Mouse (Mus musculus) intestine, postnatal 0 days (tissue): ENCODE measurements around the gene Iqgap1. TPM values are rescaled to one million over a fixed set of nuclear protein-coding genes. Genes with fewer than 3 reads are reported as not detected.

Experiments used
- ATAC-seq: fragments of 200-750 bp; cut with Nextera tagmentation; 2 replicates; pipeline ENCODE4 v1.8.0; 2017; ENCODE audit warnings: mild to moderate bottlenecking, moderate TSS enrichment, moderate library complexity
- H3K27ac ChIP-seq: fragments of 300-500 bp; sonication (generic); 2 replicates; pipeline ENCODE4 v1.5.1; 2014; ENCODE audit warnings: mild to moderate bottlenecking, low read depth, low read length, moderate library complexity
- H3K27me3 ChIP-seq: fragments of 300-500 bp; sonication (generic); replicated peaks from 2 replicates; pipeline ENCODE4 v1.6.1; 2014; ENCODE audit warnings: low read length, mixed read lengths; ENCODE audit not compliant: control insufficient read depth, insufficient read depth
- H3K36me3 ChIP-seq: fragments of 300-500 bp; sonication (generic); 2 replicates; pipeline ENCODE4 v1.6.1; 2014; ENCODE audit warnings: mild to moderate bottlenecking, moderate library complexity; ENCODE audit not compliant: control insufficient read depth, insufficient read depth
- H3K4me1 ChIP-seq: fragments of 300-500 bp; sonication (generic); replicated peaks from 2 replicates; pipeline ENCODE4 v1.6.1; 2014; ENCODE audit warnings: antibody characterized with exemption, low read length, mixed read lengths; ENCODE audit not compliant: control insufficient read depth, insufficient read depth
- H3K4me2 ChIP-seq: fragments of 300-500 bp; sonication (generic); replicated peaks from 2 replicates; pipeline ENCODE4 v1.6.1; 2014; ENCODE audit warnings: low read depth, mild to moderate bottlenecking, moderate library complexity
- H3K4me3 ChIP-seq: fragments of 300-500 bp; sonication (generic); 2 replicates; pipeline ENCODE4 v1.5.1; 2014; ENCODE audit warnings: low read depth, low read length
- H3K9ac ChIP-seq: fragments of 300-500 bp; sonication (generic); 2 replicates; pipeline ENCODE4 v1.6.1; 2014; ENCODE audit warnings: mild to moderate bottlenecking, low read depth, low read length
- H3K9me3 ChIP-seq: fragments of 300-500 bp; sonication (generic); 2 replicates; pipeline ENCODE4 v1.6.1; 2016; ENCODE audit warnings: mixed run types; ENCODE audit not compliant: control insufficient read depth
- CTCF ChIP-seq: sonication (generic); IDR thresholded peaks from 2 replicates; pipeline ENCODE4 v1.5.1; 2016; ENCODE audit warnings: low read depth, mild to moderate bottlenecking, control low read depth, antibody characterized with exemption, moderate library complexity
- WGBS: fragments of 180-500 bp; shearing (Covaris S2); extraction: QIAGEN DNeasy Blood & Tissue Kit; methylation state at CpG from one replicate; pipeline ENCODE4 v1.1.7; 2014; 5-methylcytosine and 5-hydroxymethylcytosine counted together
- polyA plus RNA-seq: library from polyadenylated mRNA; unstranded; fragments of >200 nt; fragmentation: Nextera tagmentation; extraction: Ambion mirVana; gene quantifications from 2 replicates; pipeline ENCODE4 v1.2.1, GENCODE M21; 2015

Iqgap1 gene
- polyA plus RNA-seq, 1 experiment from 2014 or later = 32.3 TPM

- no peaks in the 10 kb centered on the region for H3K4me1 ChIP-seq
- no peak overlapping the region for H3K4me3 ChIP-seq
- no peaks in the 10 kb centered on the region for H3K9me3 ChIP-seq
- H3K27me3 ChIP-seq = no peaks in the 10 kb centered on the region
- ATAC-seq = no peak
- peak; percentile 91 for TF ChIP-seq CTCF
- H3K27ac ChIP-seq = no peak overlapping the region
- no peak overlapping the region for H3K9ac ChIP-seq
- WGBS = 18% methylated on average over 6 of the region's 6 CpGs
- H3K36me3 ChIP-seq = no peaks in the 10 kb centered on the region
- H3K4me2 ChIP-seq = no peak overlapping the region
These were observed 31.4 kb upstream of the Iqgap1 start for GRCm38 (mm10) chr7:80857181-80857580.

DNA sequence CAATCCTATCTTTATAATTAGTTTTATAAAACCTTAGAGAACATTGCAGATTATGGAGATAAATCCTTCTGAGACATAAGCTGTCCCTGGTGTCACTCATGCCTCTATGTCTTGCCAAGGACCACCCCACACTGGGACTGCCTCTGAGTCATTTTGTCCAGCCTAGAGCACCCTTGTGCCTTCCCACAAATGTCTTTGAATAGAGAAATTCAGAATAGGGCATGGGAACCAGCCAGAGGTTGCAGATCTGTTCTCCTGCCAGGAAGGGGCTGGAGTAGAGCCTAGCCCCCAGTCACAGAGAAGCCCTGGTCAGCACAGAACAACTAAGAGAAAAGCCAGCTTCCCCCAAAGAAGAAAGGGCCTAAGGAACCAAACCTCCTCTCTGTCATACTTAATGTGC, 29.5 kb upstream of the Iqgap1 start:
- Histone ChIP-seq H3K27me3 (no peaks in the 10 kb centered on the region), H3K36me3 (no peaks in the 10 kb centered on the region), H3K27ac (no peak overlapping the region), H3K4me3 (no peak overlapping the region), H3K4me1 (no peaks in the 10 kb centered on the region), H3K9me3 (no peaks in the 10 kb centered on the region), H3K4me2 (no peak overlapping the region), H3K9ac (no peak overlapping the region)
- no peak for TF ChIP-seq CTCF
- no peak for ATAC-seq

DNA sequence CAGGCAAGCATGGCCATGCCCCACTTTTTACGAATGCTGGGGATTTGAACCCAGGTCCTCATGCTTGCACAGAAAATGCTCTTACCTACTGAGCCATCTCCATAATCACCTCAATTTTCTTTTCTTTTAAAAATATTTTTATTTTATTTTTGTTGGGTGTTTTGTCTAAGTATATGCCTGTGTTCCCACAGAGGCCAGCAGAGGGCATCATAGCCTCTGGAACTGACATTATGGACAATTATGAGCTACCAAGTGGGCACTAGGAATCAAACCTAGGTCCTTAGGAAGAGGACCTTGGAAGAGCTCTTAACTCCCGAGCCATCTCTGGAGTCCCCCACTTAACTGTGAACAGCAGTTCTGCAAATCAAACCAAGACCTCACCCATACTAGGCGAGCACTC, 27.4 kb upstream of the Iqgap1 start:
- Histone ChIP-seq H3K27me3 (no peaks in the 10 kb centered on the region), H3K4me3 (no peak overlapping the region), H3K9ac (no peak overlapping the region), H3K4me1 (no peaks in the 10 kb centered on the region), H3K27ac (no peak overlapping the region), H3K9me3 (no peaks in the 10 kb centered on the region), H3K4me2 (no peak overlapping the region), H3K36me3 (no peaks in the 10 kb centered on the region)
- TF ChIP-seq CTCF = peak; percentile 40
- ATAC-seq = no peak
- 95% methylated on average over 3 of the region's 3 CpGs for WGBS

DNA sequence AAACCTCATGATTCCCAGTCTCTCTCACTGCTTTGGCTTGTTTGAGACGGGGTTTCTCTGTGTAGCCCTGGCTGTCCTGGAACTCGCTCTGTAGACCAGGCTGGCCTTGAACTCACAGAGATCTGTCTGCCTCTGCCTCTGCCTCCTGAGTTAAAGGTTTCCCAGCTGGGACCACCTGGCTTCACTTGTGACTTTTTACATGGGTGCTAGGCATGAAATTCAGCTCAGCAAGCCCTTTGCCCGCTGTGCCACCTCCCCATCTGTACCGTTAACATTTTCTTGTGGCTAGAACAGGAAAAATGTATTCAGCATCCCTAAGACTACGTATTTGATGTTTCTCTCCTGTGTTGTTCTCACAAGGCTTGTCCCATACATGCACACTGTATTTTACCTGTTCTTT, 24.7 kb upstream of the Iqgap1 start:
- H3K4me1 ChIP-seq = no peaks in the 10 kb centered on the region
- H3K4me2 ChIP-seq = no peak overlapping the region
- TF ChIP-seq CTCF = no peak
- H3K27me3 ChIP-seq = no peaks in the 10 kb centered on the region
- H3K9me3 ChIP-seq = no peaks in the 10 kb centered on the region
- H3K4me3 ChIP-seq = no peak overlapping the region
- WGBS = 86% methylated on average over 5 of the region's 5 CpGs
- no peaks in the 10 kb centered on the region for H3K36me3 ChIP-seq
- no peak overlapping the region for H3K27ac ChIP-seq
- no peak for ATAC-seq
- no peak overlapping the region for H3K9ac ChIP-seq

DNA sequence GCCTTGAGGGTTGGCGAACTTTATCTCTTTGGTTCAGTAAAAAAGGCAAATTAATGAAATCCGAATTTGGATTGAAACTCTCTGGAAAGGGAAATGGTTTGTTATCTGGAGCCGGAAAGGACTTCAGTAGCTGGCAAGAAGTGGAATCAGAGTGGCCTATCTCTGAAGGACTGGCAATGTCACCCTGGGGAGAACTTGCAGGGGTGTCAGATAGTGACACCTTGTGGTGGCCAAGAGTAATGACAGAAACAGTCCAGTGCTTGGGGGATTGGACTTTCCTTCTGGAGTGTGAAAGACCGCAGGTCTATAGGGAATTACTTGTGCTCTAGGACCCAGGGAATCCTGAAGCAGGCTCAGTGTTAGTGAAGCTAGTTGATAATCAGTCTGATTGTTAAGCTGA, 23.9 kb upstream of the Iqgap1 start:
- no peak overlapping the region for H3K4me2 ChIP-seq
- no peak overlapping the region for H3K9ac ChIP-seq
- H3K4me3 ChIP-seq = no peak overlapping the region
- peak; percentile 43; the same call in 1 of the 2 replicates for ATAC-seq
- no peaks in the 10 kb centered on the region for H3K9me3 ChIP-seq
- TF ChIP-seq CTCF = peak; percentile 98
- no peaks in the 10 kb centered on the region for H3K36me3 ChIP-seq
- 26% methylated on average over 4 of the region's 4 CpGs for WGBS
- H3K27ac ChIP-seq = no peak overlapping the region
- H3K27me3 ChIP-seq = no peaks in the 10 kb centered on the region
- H3K4me1 ChIP-seq = no peaks in the 10 kb centered on the region

DNA sequence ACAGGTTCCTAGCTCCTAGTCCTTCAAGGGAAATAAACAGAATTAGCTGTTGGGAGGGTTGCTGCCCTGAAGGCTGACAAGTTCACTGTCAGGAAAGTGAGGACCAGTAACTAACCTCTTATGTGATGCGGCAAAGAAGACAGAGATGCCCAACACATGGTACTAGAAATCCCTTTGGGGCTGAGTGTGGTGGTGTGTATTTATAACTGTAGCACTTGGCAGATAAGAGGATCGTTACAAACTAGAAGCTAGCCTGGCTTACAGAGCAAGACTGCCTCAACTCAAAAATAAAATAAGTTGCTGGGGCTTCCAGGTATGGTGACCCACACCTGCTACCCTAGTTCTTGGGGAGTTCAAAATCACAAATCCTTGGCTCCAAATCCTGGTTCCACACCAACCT, 23.5 kb upstream of the Iqgap1 start:
- no peak for TF ChIP-seq CTCF
- Histone ChIP-seq H3K4me1 (no peaks in the 10 kb centered on the region), H3K27me3 (no peaks in the 10 kb centered on the region), H3K9me3 (no peaks in the 10 kb centered on the region), H3K36me3 (no peaks in the 10 kb centered on the region), H3K9ac (no peak overlapping the region), H3K27ac (no peak overlapping the region), H3K4me3 (no peak overlapping the region), H3K4me2 (no peak overlapping the region)
- ATAC-seq = no peak
- WGBS = 69% methylated on average over 2 of the region's 2 CpGs

GRCm38 (mm10) chr7:80846709-80847108, 20.9 kb upstream of the Iqgap1 start:
- no peaks in the 10 kb centered on the region for H3K9me3 ChIP-seq
- no peaks in the 10 kb centered on the region for H3K27me3 ChIP-seq
- H3K4me1 ChIP-seq = no peaks in the 10 kb centered on the region
- H3K9ac ChIP-seq = no peak overlapping the region
- ATAC-seq = no peak
- no peak overlapping the region for H3K4me2 ChIP-seq
- no peak for TF ChIP-seq CTCF
- H3K36me3 ChIP-seq = no peaks in the 10 kb centered on the region
- WGBS = 85% methylated on average over 5 of the region's 5 CpGs
- H3K27ac ChIP-seq = no peak overlapping the region
- no peak overlapping the region for H3K4me3 ChIP-seq
